33 mouse cellular contexts compared by ENCODE assay signal in the genomic region with DNA sequence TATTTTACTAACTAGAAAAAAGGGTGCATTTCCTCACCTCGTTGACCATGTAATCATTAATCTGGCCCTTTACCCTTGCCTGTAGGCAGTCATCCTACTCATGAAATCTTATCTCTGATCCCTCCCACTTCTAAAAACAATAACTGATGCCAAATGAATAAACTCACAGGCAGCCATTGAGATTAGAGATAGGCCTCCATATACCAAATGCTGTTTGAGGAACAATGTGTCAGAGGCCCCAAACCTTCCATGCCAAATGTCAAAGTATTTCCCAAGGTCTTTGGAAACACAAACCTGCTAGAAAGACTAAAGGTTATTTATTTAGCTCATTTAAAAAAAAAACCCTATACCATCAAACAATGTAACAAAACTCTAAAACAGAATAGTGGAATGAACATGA. TPM values are rescaled to one million over a fixed set of nuclear protein-coding genes. Genes with fewer than 3 reads are reported as not detected.
"Had no signal": no experiment of that assay in that cellular context is flagged by ENCODE, and none has a peak within 500 bp of the region (broad histone marks: within the 10 kb centered on the region; RNA-seq: fewer than 3 reads in every experiment).

No protein-coding gene starts in this region.

- H3K4me3 ChIP-seq: heart, embryonic 10.5 days; heart, embryonic 12.5 days; hindbrain, embryonic 10.5 days; hindbrain, embryonic 12.5 days; layer of hippocampus, adult 2 months; left cerebral cortex, adult 2 months; limb, embryonic 10.5 days; limb, embryonic 12.5 days; liver, embryonic 13.5 days; liver, embryonic 15.5 days had no signal

- H3K27ac ChIP-seq: heart, embryonic 10.5 days; hindbrain, embryonic 10.5 days; hindbrain, embryonic 12.5 days; hindbrain, embryonic 14.5 days; layer of hippocampus, adult 2 months; left cerebral cortex, adult 2 months; limb, embryonic 10.5 days; limb, embryonic 12.5 days; liver, embryonic 13.5 days; liver, embryonic 15.5 days had no signal

- H3K36me3 ChIP-seq: heart, embryonic 10.5 days; heart, embryonic 12.5 days; hindbrain, embryonic 10.5 days; hindbrain, embryonic 12.5 days; limb, embryonic 10.5 days; limb, embryonic 12.5 days; liver, embryonic 13.5 days; liver, embryonic 15.5 days had no signal

- H3K4me2 ChIP-seq: heart, embryonic 12.5 days; hindbrain, embryonic 12.5 days; hindbrain, embryonic 14.5 days; limb, embryonic 12.5 days; liver, embryonic 13.5 days; liver, embryonic 15.5 days had no signal

- H3K9ac ChIP-seq: heart, embryonic 12.5 days; hindbrain, embryonic 12.5 days; hindbrain, embryonic 14.5 days; limb, embryonic 12.5 days; liver, embryonic 13.5 days; liver, embryonic 15.5 days had no signal

- DNase-seq: gastrocnemius, postnatal 14 days; gastrocnemius, postnatal 36 days; heart, adult 18-20 months; heart, postnatal 10 days; heart, postnatal 4 days; kidney, adult 18-20 months; kidney, adult 8-10 months; kidney, postnatal 10 days; kidney, postnatal 25 days; kidney, postnatal 4 days; liver, embryonic 13.5 days; lung, adult 2 months had no signal

- ATAC-seq: hindbrain, embryonic 16.5 days; inflammation-experienced regulatory T-cells, adult 6 months; intestine, postnatal 0 days had no signal

- H3K9me3 ChIP-seq: heart, embryonic 10.5 days; heart, embryonic 12.5 days; limb, embryonic 10.5 days; liver, embryonic 13.5 days; liver, embryonic 15.5 days had no signal

- H3K4me1 ChIP-seq: heart, embryonic 10.5 days; heart, embryonic 12.5 days; hindbrain, embryonic 10.5 days; hindbrain, embryonic 12.5 days; limb, embryonic 10.5 days; limb, embryonic 12.5 days had no signal

- H3K27me3 ChIP-seq: heart, embryonic 12.5 days; hindbrain, embryonic 12.5 days; limb, embryonic 12.5 days; liver, embryonic 13.5 days; liver, embryonic 15.5 days had no signal

RNA-seq across cellular contexts. Expression of gene Pdcd1lg2, which starts 14.4 kb away (rescaled TPM):
- total RNA-seq: gastrocnemius, adult 18-20 months; gastrocnemius, adult 8-10 months; gastrocnemius, postnatal 14 days; gastrocnemius, postnatal 36 days; granulocyte monocyte progenitor cell, adult 5-6 weeks; heart, postnatal 10 days; heart, postnatal 4 days; layer of hippocampus, adult 2 months; layer of hippocampus, postnatal 25 days had no signal
- polyA plus RNA-seq: heart, embryonic 10.5 days; heart, embryonic 12.5 days; heart, embryonic 14.5 days; hindbrain, embryonic 10.5 days; hindbrain, embryonic 12.5 days; intestine, postnatal 0 days; kidney, embryonic 14.5 days; kidney, embryonic 16.5 days; limb, embryonic 10.5 days; limb, embryonic 12.5 days; limb, embryonic 14.5 days; liver, embryonic 15.5 days had no signal
